Mouse (Mus musculus) midbrain, embryonic 12.5 days (tissue): ENCODE data around the gene Mybph. TPM values are rescaled to one million over a fixed set of nuclear protein-coding genes. Genes with fewer than 3 reads are reported as not detected.

Experiments used
- ATAC-seq: fragments of 200-750 bp; cut with Nextera tagmentation; 2 replicates; pipeline ENCODE4 v1.8.0; 2017; ENCODE audit warnings: low read depth, moderate TSS enrichment, moderate library complexity; ENCODE audit not compliant: low FRiP score
- H3K27ac ChIP-seq: fragments of 300-500 bp; sonication (generic); replicated peaks from 2 replicates; pipeline ENCODE4 v1.5.1; 2016; ENCODE audit warnings: mild to moderate bottlenecking
- H3K27me3 ChIP-seq: fragments of 300-500 bp; sonication (generic); 2 replicates; pipeline ENCODE4 v1.6.1; 2016; ENCODE audit warnings: mild to moderate bottlenecking
- H3K36me3 ChIP-seq: fragments of 300-500 bp; sonication (generic); 2 replicates; pipeline ENCODE4 v1.6.1; 2016
- H3K4me1 ChIP-seq: fragments of 300-500 bp; sonication (generic); 2 replicates; pipeline ENCODE4 v1.6.1; 2016
- H3K4me2 ChIP-seq: fragments of 300-500 bp; sonication (generic); replicated peaks from 2 replicates; pipeline ENCODE4 v1.6.1; 2016; ENCODE audit warnings: mild to moderate bottlenecking, moderate library complexity
- H3K4me3 ChIP-seq: fragments of 300-500 bp; sonication (generic); 2 replicates; pipeline ENCODE4 v1.5.1; 2016; ENCODE audit warnings: mild to moderate bottlenecking
- H3K9ac ChIP-seq: fragments of 300-500 bp; sonication (generic); replicated peaks from 2 replicates; pipeline ENCODE4 v1.6.1; 2016; ENCODE audit warnings: mild to moderate bottlenecking, moderate library complexity
- H3K9me3 ChIP-seq: fragments of 300-500 bp; sonication (generic); 2 replicates; pipeline ENCODE4 v1.6.1; 2016; ENCODE audit warnings: mild to moderate bottlenecking
- WGBS: fragments of 180-500 bp; shearing (Covaris S2); methylation state at CpG from one replicate; pipeline ENCODE4 v1.1.7; 2016; 5-methylcytosine and 5-hydroxymethylcytosine counted together
- polyA plus RNA-seq: library from polyadenylated mRNA; unstranded; fragments of >200 nt; fragmentation: Nextera tagmentation; extraction: Ambion mirVana; gene quantifications from 2 replicates; pipeline ENCODE4 v1.2.1, GENCODE M21; 2016

The Mybph gene
- polyA plus RNA-seq, result not detected in 2 replicates

GRCm38 (mm10) chr1:134193126-134193525 is at the start of gene Mybph:
Gene Mybph (plus strand): TSS chr1:134193448.
- H3K4me1 ChIP-seq, result peaks cover 15% of the 10 kb centered on the region
- no peak within 1 kb of the TSS for H3K4me2 ChIP-seq
- 71% methylated on average over 1 of the region's 1 CpGs for WGBS
- no peak within 1 kb of the TSS for H3K27ac ChIP-seq
- no peak within 1 kb of the TSS for H3K9ac ChIP-seq
- no peaks in the 10 kb centered on the region for H3K9me3 ChIP-seq
- no peak within 1 kb of the TSS for H3K4me3 ChIP-seq
- no peaks in the 10 kb centered on the region for H3K36me3 ChIP-seq
- no peaks in the 10 kb centered on the region for H3K27me3 ChIP-seq
- ATAC-seq, result no peak

- Histone ChIP-seq H3K4me1 (peaks cover 11% of the 10 kb centered on the region), H3K27ac (no peak overlapping the region), H3K9ac (no peak overlapping the region), H3K27me3 (peaks cover 20% of the 10 kb centered on the region), H3K9me3 (no peaks in the 10 kb centered on the region), H3K4me3 (no peak overlapping the region), H3K36me3 (no peaks in the 10 kb centered on the region), H3K4me2 (no peak overlapping the region)
- WGBS, result 91% methylated on average over 8 of the region's 8 CpGs
- no peak for ATAC-seq
Observed at GRCm38 (mm10) chr1:134146066-134146465, 47.2 kb upstream of the Mybph start.

DNA sequence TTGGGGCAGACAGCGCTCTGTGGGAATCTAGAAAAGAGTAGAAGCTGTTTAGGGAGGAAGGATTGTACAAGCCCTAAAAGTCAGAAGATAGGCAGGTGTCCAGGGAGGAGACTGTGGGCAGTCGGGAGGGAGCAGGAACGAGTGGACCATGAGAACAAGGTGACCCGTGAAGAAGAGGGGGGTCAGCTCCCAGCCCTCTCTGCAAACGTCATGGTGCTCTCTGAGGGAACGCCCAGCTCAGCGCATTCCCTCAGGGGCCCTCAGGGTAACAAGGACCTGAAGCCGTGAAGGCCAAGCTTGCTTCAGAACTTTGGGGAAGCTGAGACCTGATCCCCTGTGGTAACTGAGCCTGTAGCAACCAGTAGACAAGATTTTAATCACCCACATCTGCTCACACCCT is 43.2 kb upstream of the Mybph start:
- peaks cover 16% of the 10 kb centered on the region; the same call in 1 of the 2 replicates for H3K27me3 ChIP-seq
- H3K4me1 ChIP-seq, result no peaks in the 10 kb centered on the region
- no peak for ATAC-seq
- 67% methylated on average over 8 of the region's 8 CpGs for WGBS
- no peak overlapping the region for H3K4me3 ChIP-seq
- H3K9me3 ChIP-seq, result no peaks in the 10 kb centered on the region
- no peak overlapping the region for H3K4me2 ChIP-seq
- H3K9ac ChIP-seq, result no peak overlapping the region
- no peak overlapping the region for H3K27ac ChIP-seq
- H3K36me3 ChIP-seq, result no peaks in the 10 kb centered on the region

DNA sequence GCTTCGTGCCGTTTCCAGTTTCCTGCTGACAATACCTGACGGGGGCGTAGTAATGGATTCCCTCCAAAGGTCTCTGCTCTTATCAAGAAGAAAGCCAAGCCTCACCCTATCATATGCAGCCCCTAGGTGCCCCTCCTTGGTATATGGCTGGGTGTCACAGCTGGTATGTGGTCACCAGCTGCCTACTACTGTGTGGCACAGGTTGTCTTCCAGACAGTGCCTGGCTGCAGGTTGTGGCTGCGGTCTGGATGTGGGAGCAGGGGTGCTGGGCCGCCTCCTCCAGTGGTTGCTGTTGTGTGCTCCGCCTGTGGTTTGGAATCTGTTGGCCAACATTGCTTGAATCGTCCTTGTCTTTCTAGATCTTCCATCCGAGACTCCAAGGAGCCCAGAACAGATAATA is 42.5 kb upstream of the Mybph start:
- no peaks in the 10 kb centered on the region for H3K4me1 ChIP-seq
- no peaks in the 10 kb centered on the region for H3K9me3 ChIP-seq
- H3K36me3 ChIP-seq, result no peaks in the 10 kb centered on the region
- peaks cover 11% of the 10 kb centered on the region; the same call in 1 of the 2 replicates for H3K27me3 ChIP-seq
- no peak overlapping the region for H3K4me3 ChIP-seq
- 91% methylated on average over 9 of the region's 9 CpGs for WGBS
- H3K4me2 ChIP-seq, result no peak overlapping the region
- H3K9ac ChIP-seq, result no peak overlapping the region
- H3K27ac ChIP-seq, result no peak overlapping the region
- no peak for ATAC-seq

- Histone ChIP-seq H3K4me1 (no peaks in the 10 kb centered on the region), H3K9me3 (no peaks in the 10 kb centered on the region), H3K4me3 (no peak overlapping the region), H3K36me3 (no peaks in the 10 kb centered on the region), H3K9ac (no peak overlapping the region), H3K27ac (no peak overlapping the region), H3K27me3 (peaks cover 11% of the 10 kb centered on the region; the same call in 1 of the 2 replicates), H3K4me2 (no peak overlapping the region)
- 33% methylated on average over 13 of the region's 13 CpGs for WGBS
- ATAC-seq, result peak; percentile 80
Observed at GRCm38 (mm10) chr1:134151655-134152412, 41.4 kb upstream of the Mybph start.

DNA sequence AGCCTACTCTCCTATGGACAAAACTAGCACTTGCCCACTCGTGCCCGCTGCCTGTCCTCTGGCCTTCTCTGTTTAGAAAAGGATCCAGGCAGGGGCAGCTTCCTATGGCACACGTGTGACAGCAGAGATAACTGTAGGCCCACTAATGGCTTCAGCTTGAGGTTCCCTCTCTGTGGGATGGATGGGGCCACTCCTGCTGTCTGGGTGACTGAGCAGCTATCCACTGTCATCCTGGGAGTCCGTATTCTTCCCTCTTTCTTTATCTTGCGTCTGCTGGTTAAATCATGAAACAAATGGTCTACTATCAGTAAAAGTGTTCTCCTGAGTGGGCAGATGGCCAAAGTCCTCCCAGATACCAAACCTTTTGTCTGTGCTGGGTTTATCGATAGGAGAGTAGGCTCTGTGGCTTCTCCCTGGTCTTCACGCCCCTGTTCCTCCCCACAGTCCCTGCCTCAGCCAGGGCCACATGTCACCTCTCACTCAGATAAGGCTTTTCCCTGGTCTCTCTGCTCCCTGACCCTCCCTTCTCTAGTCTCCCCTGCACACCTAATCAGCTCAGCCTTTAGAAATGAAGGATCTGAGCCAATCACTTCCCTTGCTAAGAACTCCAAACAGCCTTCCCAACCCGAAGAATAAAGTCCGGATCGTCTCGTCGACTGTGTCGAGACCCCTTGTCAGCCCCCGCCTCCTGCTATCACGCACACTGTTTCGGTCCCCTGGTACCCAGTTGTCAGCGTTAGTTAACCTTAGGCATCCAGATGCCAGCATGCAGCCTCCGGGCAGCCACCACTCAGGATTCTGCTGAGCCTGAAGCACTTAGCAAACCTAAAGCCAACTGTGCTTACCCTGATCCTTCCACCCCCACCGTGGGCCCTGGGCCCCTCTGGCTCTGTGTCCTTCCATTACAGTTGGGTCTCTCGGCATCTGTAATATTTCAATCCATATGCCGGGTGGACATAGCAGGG is 40.3 kb upstream of the Mybph start:
- ATAC-seq, result no peak
- WGBS, result 82% methylated on average over 21 of the region's 21 CpGs
- no peak overlapping the region for H3K9ac ChIP-seq

DNA sequence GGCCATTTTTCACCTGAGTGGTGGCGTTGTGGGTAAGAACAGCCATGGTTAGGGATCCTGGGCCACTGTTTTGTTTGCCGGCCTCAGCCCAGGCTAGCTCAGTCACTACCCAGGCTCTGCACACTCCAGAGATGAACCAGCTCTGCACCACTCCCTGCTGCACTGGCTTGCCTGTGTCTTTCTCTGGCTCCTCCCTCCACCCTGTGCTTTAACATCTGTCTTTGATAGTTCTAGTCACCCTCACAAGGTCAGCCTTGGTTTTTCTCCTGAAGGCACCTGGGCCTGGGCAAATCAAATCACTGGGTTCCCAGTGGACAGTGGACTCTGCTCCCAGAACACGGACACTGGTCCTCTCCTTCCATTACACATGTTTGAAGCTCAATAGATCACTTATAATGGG is 39.1 kb upstream of the Mybph start:
- Histone ChIP-seq H3K4me2 (no peak overlapping the region), H3K27me3 (peaks cover 12% of the 10 kb centered on the region; the same call in 1 of the 2 replicates), H3K27ac (no peak overlapping the region), H3K9ac (no peak overlapping the region), H3K9me3 (no peaks in the 10 kb centered on the region), H3K4me1 (no peaks in the 10 kb centered on the region), H3K4me3 (no peak overlapping the region), H3K36me3 (no peaks in the 10 kb centered on the region)
- WGBS, result 91% methylated on average over 3 of the region's 3 CpGs
- ATAC-seq, result no peak

More for the DNA sequence above, 40.3 kb upstream of the Mybph start:
- Histone ChIP-seq H3K27me3 (peaks cover 11% of the 10 kb centered on the region; the same call in 1 of the 2 replicates), H3K27ac (no peak overlapping the region), H3K36me3 (no peaks in the 10 kb centered on the region), H3K9me3 (no peaks in the 10 kb centered on the region), H3K4me1 (no peaks in the 10 kb centered on the region), H3K4me3 (no peak overlapping the region), H3K4me2 (no peak overlapping the region)

DNA sequence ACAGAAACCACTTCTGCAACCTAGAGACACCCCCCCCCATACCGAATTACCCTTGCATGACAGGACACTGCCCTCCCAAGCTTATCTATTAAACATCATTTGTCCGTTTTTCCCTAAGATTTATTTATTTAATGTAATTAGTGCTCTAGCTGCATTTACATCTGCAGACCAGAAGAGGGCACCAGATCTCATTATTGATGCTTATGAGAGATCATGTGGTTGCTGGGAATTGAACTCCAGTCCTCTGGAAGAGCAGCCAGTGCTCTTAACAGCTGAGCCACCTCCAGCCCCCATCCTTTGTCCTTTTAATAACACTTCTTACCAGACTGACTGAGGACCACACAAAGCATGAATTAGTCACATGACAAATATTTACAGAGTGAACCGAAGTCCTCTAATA is 38.6 kb upstream of the Mybph start:
- ATAC-seq, result no peak
- Histone ChIP-seq H3K27ac (no peak overlapping the region), H3K9ac (no peak overlapping the region), H3K4me1 (no peaks in the 10 kb centered on the region), H3K9me3 (no peaks in the 10 kb centered on the region), H3K4me3 (no peak overlapping the region), H3K4me2 (no peak overlapping the region), H3K27me3 (peaks cover 17% of the 10 kb centered on the region), H3K36me3 (no peaks in the 10 kb centered on the region)
- WGBS, result 56% methylated on average over 3 of the region's 3 CpGs

GRCm38 (mm10) chr1:134160404-134160803 is 32.8 kb upstream of the Mybph start:
- no peak for ATAC-seq
- Histone ChIP-seq H3K4me1 (no peaks in the 10 kb centered on the region), H3K4me2 (no peak overlapping the region), H3K4me3 (no peak overlapping the region), H3K27me3 (peaks cover 16% of the 10 kb centered on the region; the same call in 1 of the 2 replicates), H3K27ac (no peak overlapping the region), H3K9me3 (no peaks in the 10 kb centered on the region), H3K36me3 (no peaks in the 10 kb centered on the region), H3K9ac (no peak overlapping the region)
- 84% methylated on average over 3 of the region's 3 CpGs for WGBS

DNA sequence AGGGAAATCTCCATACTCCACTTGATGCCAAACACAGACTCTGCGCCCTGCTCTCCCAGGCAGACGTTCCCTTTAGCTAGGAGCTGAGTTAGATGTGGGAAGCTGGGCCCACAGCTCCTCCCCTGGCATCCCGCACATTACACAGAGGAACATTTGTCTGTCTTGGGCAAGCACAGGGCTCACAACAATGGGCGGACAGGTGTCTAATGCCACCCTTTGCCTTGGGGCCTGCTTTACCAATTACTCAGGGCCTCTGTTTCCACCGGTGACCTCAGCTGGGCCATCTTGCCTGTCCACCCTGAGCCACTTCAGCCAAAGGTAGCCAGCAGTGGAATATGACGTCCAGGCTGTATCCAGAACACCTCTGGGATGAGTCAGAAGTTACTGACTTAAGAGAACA is 31.8 kb upstream of the Mybph start:
- WGBS, result 69% methylated on average over 6 of the region's 6 CpGs
- no peaks in the 10 kb centered on the region for H3K36me3 ChIP-seq
- no peaks in the 10 kb centered on the region; the same call in 1 of the 2 replicates for H3K9me3 ChIP-seq
- no peak for ATAC-seq
- H3K4me1 ChIP-seq, result no peaks in the 10 kb centered on the region
- no peak overlapping the region for H3K9ac ChIP-seq
- H3K4me3 ChIP-seq, result no peak overlapping the region
- H3K27me3 ChIP-seq, result peaks cover 16% of the 10 kb centered on the region; the same call in 1 of the 2 replicates
- H3K27ac ChIP-seq, result no peak overlapping the region
- H3K4me2 ChIP-seq, result no peak overlapping the region

- no peak overlapping the region for H3K4me3 ChIP-seq
- H3K9me3 ChIP-seq, result no peaks in the 10 kb centered on the region; the same call in 1 of the 2 replicates
- no peak overlapping the region for H3K9ac ChIP-seq
- WGBS, result 88% methylated on average over 6 of the region's 6 CpGs
- peaks cover 16% of the 10 kb centered on the region; the same call in 1 of the 2 replicates for H3K27me3 ChIP-seq
- ATAC-seq, result no peak
- H3K36me3 ChIP-seq, result no peaks in the 10 kb centered on the region
- H3K27ac ChIP-seq, result no peak overlapping the region
- no peak overlapping the region for H3K4me2 ChIP-seq
- H3K4me1 ChIP-seq, result no peaks in the 10 kb centered on the region
Observed at GRCm38 (mm10) chr1:134162510-134163225, 30.6 kb upstream of the Mybph start.
